Mouse (Mus musculus): ENCODE measurements around the gene Hdac9. TPM values are rescaled to one million over a fixed set of nuclear protein-coding genes. Genes with fewer than 3 reads are reported as not detected.

The Hdac9 gene
- polyA plus RNA-seq, 1 experiment from 2014 or later = 10.1 TPM

DNA sequence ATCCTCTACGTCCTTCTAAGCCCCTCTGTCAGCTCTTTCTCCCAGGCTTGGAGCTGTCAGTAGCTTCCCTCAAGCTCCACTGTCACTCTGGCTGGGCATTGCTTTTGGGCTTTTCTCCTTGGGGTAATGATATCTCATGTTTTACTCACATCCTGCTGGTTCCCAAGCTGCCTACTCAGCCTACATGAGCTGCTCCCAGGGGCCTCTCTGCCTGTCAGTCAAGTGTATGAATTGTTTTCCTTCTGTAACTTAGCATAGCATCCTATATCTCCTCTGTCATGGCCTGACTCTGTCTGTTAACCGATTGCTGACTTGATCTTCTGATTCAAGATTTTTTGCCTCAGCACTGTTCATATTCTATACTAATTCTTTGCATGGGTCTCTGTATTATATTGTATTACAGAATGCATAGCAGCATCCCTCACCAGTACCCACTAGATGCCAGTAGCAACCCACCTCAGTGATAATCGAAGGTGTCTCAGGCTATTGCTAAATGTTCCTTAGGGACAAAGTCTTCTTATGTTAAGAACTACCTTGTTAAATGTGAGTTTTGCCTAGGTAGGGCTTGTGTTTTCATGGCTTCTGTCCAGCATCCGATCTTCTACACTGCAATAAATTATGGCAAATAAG is 582.3 kb downstream of the Hdac9 start:
- 75% methylated on average over 4 of the region's 4 CpGs for WGBS
- H3K27me3 ChIP-seq (ENCODE audit: insufficient read depth, poor library complexity, severe bottlenecking) = no peaks in the 10 kb centered on the region
- peaks cover 4% of the 10 kb centered on the region for H3K4me1 ChIP-seq (replicated peaks)
- H3K36me3 ChIP-seq = no peaks in the 10 kb centered on the region
- H3K4me3 ChIP-seq = no peak overlapping the region
- no peaks in the 10 kb centered on the region for H3K9me3 ChIP-seq
- no peak overlapping the region for H3K27ac ChIP-seq
- DNase-seq (ENCODE audit: low spot score) = no peak

DNA sequence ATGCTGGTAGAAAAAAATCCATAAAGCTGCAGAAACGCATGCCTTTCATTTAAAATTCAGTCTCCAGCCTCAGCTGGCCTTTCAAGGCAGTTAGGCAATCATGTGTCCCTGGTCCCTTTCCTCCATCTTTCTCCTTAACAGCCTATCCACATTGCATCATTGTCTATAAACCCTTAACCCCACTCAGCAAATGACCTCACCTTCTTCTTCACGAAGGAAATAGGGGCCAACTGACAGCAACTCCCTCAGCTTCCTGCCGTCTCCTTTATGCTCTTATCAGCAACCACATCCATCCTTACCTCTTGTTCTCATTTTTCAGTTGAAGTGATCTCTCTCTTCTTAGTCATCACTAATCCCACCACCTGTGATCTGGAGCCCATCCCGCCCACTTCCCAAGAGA is 584.0 kb downstream of the Hdac9 start:
- Histone ChIP-seq H3K4me1 (replicated peaks) (peaks cover 4% of the 10 kb centered on the region), H3K4me3 (no peak overlapping the region), H3K27ac (no peak overlapping the region), H3K9me3 (no peaks in the 10 kb centered on the region), H3K27me3 (ENCODE audit: insufficient read depth, poor library complexity, severe bottlenecking) (no peaks in the 10 kb centered on the region), H3K36me3 (no peaks in the 10 kb centered on the region)
- DNase-seq (ENCODE audit: low spot score) = no peak
- 75% methylated on average over 4 of the region's 4 CpGs for WGBS

GRCm38 (mm10) chr12:34327111-34327510 is 589.8 kb downstream of the Hdac9 start:
- no peaks in the 10 kb centered on the region for H3K27me3 ChIP-seq (ENCODE audit: insufficient read depth, poor library complexity, severe bottlenecking)
- no peaks in the 10 kb centered on the region for H3K4me1 ChIP-seq (replicated peaks)
- WGBS = 92% methylated on average over 1 of the region's 1 CpGs
- no peaks in the 10 kb centered on the region for H3K9me3 ChIP-seq
- H3K36me3 ChIP-seq = no peaks in the 10 kb centered on the region
- no peak overlapping the region for H3K27ac ChIP-seq
- H3K4me3 ChIP-seq = no peak overlapping the region
- DNase-seq (ENCODE audit: low spot score) = no peak

DNA sequence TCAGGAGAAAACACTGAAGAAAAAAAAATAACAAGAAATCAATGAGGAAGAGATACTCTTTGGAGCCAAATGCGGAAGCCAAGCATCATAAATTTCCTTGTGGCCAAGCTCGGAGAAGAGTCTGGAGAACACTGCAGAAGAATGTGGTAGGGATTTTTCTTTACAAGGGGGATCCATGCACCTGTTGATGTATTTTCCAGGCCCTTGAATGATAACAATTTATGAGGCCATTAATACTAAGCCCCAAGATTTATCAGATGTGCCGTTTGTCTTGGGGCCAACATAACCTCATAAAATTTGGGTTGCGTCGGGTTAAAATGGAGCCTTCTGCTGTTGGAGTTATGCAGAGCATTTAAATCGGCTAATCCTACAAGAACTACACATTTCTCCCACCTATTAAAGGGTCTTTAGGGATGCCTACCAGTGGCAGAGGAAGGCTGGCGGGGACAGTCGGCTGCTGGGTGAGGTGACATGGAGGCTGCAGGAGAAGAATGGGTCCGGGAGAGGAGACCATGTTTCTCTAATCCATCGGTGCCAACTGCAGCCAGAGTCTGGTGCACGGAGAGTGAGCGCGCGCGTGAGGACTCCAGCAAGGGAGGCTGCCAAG is 604.7 kb downstream of the Hdac9 start:
- Histone ChIP-seq H3K27me3 (ENCODE audit: insufficient read depth, poor library complexity, severe bottlenecking) (no peaks in the 10 kb centered on the region), H3K36me3 (no peaks in the 10 kb centered on the region), H3K4me3 (no peak overlapping the region), H3K4me1 (replicated peaks) (no peaks in the 10 kb centered on the region), H3K9me3 (no peaks in the 10 kb centered on the region), H3K27ac (no peak overlapping the region)
- no peak for DNase-seq (ENCODE audit: low spot score)
- WGBS = 90% methylated on average over 15 of the region's 15 CpGs

GRCm38 (mm10) chr12:34305453-34305852 is 611.4 kb downstream of the Hdac9 start:
- 25% methylated on average over 3 of the region's 3 CpGs for WGBS
- Histone ChIP-seq H3K4me1 (replicated peaks) (peaks cover 10% of the 10 kb centered on the region; the same call in 1 of the 2 replicates), H3K4me3 (no peak overlapping the region), H3K36me3 (no peaks in the 10 kb centered on the region), H3K9me3 (no peaks in the 10 kb centered on the region), H3K27ac (0 out of 2 replicates have a peak overlapping the region, but pooled peaks have one; percentile 5), H3K27me3 (ENCODE audit: insufficient read depth, poor library complexity, severe bottlenecking) (no peaks in the 10 kb centered on the region)
- DNase-seq (ENCODE audit: low spot score) = no peak

GRCm38 (mm10) chr12:34292346-34292745 is 624.5 kb downstream of the Hdac9 start:
- H3K9me3 ChIP-seq = no peaks in the 10 kb centered on the region

DNA sequence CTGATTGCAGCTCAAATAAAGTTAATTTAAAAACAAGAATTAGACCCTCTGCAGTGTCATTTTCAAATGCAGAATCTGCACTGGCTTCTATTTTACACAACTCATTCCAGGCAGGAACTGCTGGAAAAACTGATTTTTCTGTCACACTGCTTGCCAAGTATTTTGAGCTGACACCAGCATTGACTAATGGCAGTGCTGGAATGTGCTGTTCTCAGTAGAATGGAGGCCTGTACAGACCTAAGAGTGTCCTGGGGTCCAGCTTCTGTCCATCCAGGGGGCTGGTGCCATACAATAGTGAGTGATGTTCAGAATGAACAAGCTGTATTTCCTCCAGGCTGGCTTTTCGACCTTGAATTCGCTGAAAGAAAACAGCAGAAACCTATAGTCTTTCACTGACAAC is 629.7 kb downstream of the Hdac9 start:
- H3K9me3 ChIP-seq = no peaks in the 10 kb centered on the region
- DNase-seq (ENCODE audit: low spot score) = no peak
- H3K36me3 ChIP-seq = no peaks in the 10 kb centered on the region
- no peak overlapping the region for H3K27ac ChIP-seq
- H3K4me1 ChIP-seq (replicated peaks) = peaks cover 5% of the 10 kb centered on the region; the same call in 1 of the 2 replicates
- no peak overlapping the region for H3K4me3 ChIP-seq
- 75% methylated on average over 2 of the region's 2 CpGs for WGBS
- no peaks in the 10 kb centered on the region for H3K27me3 ChIP-seq (ENCODE audit: insufficient read depth, poor library complexity, severe bottlenecking)

More at GRCm38 (mm10) chr12:34292346-34292745, 624.5 kb downstream of the Hdac9 start:
- Histone ChIP-seq H3K4me3 (no peak overlapping the region), H3K36me3 (no peaks in the 10 kb centered on the region), H3K27me3 (ENCODE audit: insufficient read depth, poor library complexity, severe bottlenecking) (no peaks in the 10 kb centered on the region), H3K27ac (no peak overlapping the region), H3K4me1 (replicated peaks) (peaks cover 5% of the 10 kb centered on the region; the same call in 1 of the 2 replicates)
- no peak for DNase-seq (ENCODE audit: low spot score)
- WGBS = 72% methylated on average over 7 of the region's 7 CpGs

GRCm38 (mm10) chr12:34284888-34285287 is 632.0 kb downstream of the Hdac9 start:
- Histone ChIP-seq H3K9me3 (no peaks in the 10 kb centered on the region), H3K27me3 (ENCODE audit: insufficient read depth, poor library complexity, severe bottlenecking) (no peaks in the 10 kb centered on the region), H3K4me3 (no peak overlapping the region), H3K36me3 (no peaks in the 10 kb centered on the region), H3K4me1 (replicated peaks) (no peaks in the 10 kb centered on the region), H3K27ac (no peak overlapping the region)
- DNase-seq (ENCODE audit: low spot score) = no peak

- no peaks in the 10 kb centered on the region for H3K4me1 ChIP-seq (replicated peaks)
- no peaks in the 10 kb centered on the region for H3K36me3 ChIP-seq
- H3K4me3 ChIP-seq = no peak overlapping the region
- WGBS = 85% methylated on average over 3 of the region's 3 CpGs
- H3K27me3 ChIP-seq (ENCODE audit: insufficient read depth, poor library complexity, severe bottlenecking) = no peaks in the 10 kb centered on the region
- H3K27ac ChIP-seq = no peak overlapping the region
- no peak for DNase-seq (ENCODE audit: low spot score)
- H3K9me3 ChIP-seq = no peaks in the 10 kb centered on the region
Observed at GRCm38 (mm10) chr12:34284396-34284795, 632.5 kb downstream of the Hdac9 start.

- Histone ChIP-seq H3K9me3 (no peaks in the 10 kb centered on the region), H3K4me3 (no peak overlapping the region), H3K27me3 (ENCODE audit: insufficient read depth, poor library complexity, severe bottlenecking) (no peaks in the 10 kb centered on the region), H3K4me1 (replicated peaks) (no peaks in the 10 kb centered on the region), H3K27ac (no peak overlapping the region), H3K36me3 (no peaks in the 10 kb centered on the region)
- no peak for DNase-seq (ENCODE audit: low spot score)
- WGBS = 89% methylated on average over 12 of the region's 12 CpGs
Observed at GRCm38 (mm10) chr12:34278822-34279221, 638.1 kb downstream of the Hdac9 start.

GRCm38 (mm10) chr12:34273816-34274215 is 643.1 kb downstream of the Hdac9 start:
- 89% methylated on average over 1 of the region's 1 CpGs for WGBS
- H3K4me1 ChIP-seq (replicated peaks) = no peaks in the 10 kb centered on the region
- no peaks in the 10 kb centered on the region for H3K36me3 ChIP-seq
- H3K4me3 ChIP-seq = no peak overlapping the region
- no peaks in the 10 kb centered on the region for H3K27me3 ChIP-seq (ENCODE audit: insufficient read depth, poor library complexity, severe bottlenecking)
- no peak for DNase-seq (ENCODE audit: low spot score)
- H3K9me3 ChIP-seq = no peaks in the 10 kb centered on the region
- H3K27ac ChIP-seq = no peak overlapping the region

- no peaks in the 10 kb centered on the region for H3K9me3 ChIP-seq
- H3K27me3 ChIP-seq (ENCODE audit: insufficient read depth, poor library complexity, severe bottlenecking) = no peaks in the 10 kb centered on the region
- H3K4me3 ChIP-seq = no peak overlapping the region
- no peak for DNase-seq (ENCODE audit: low spot score)
- H3K36me3 ChIP-seq = no peaks in the 10 kb centered on the region
- 87% methylated on average over 6 of the region's 6 CpGs for WGBS
- no peaks in the 10 kb centered on the region for H3K4me1 ChIP-seq (replicated peaks)
- no peak overlapping the region for H3K27ac ChIP-seq
Observed at GRCm38 (mm10) chr12:34270096-34270495, 646.8 kb downstream of the Hdac9 start.

DNA sequence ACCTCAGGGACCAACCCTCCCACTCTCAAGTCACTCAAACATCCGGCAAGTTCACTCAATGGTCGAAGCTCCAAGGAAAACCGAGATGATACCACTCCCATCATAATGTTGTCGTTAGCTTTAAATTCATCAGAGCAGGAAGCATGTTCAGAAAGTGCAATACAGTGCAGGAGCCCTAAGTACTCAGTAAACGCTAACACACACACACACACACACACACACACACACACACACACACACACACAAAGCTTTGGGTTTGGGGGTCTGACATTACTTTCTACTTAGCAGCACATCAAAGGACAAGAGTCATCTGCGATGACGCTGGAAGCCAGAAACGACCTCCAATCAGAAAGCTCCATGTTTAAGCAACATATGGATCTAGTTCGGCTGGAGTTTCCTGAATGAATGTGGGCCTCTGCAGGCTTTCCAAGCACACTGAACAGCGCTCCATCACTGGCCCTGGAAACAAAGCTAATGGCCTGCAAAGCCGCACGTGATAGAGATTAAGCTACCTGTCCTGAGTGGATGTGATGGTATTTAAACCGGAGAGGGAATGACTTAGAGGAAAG is 647.3 kb downstream of the Hdac9 start:
- Histone ChIP-seq H3K27me3 (ENCODE audit: insufficient read depth, poor library complexity, severe bottlenecking) (no peaks in the 10 kb centered on the region), H3K4me3 (no peak overlapping the region), H3K27ac (no peak overlapping the region), H3K9me3 (no peaks in the 10 kb centered on the region), H3K36me3 (no peaks in the 10 kb centered on the region), H3K4me1 (replicated peaks) (no peaks in the 10 kb centered on the region)
- 67% methylated on average over 13 of the region's 13 CpGs for WGBS
- peak; percentile 29 for DNase-seq (ENCODE audit: low spot score)

Measured in hindbrain, embryonic 10.5 days (tissue).